ENCODE assay signal across 13 mouse cellular contexts in genomic region chr10:121627216-121627852, GRCm38 (mm10). TPM values are rescaled to one million over a fixed set of nuclear protein-coding genes. Genes with fewer than 3 reads are reported as not detected.
DNase-seq lines count a peak whose midpoint lies in the region; ATAC-seq and TF ChIP-seq lines count a peak whose summit lies in the region.
"Had no signal": no experiment of that assay in that cellular context is flagged by ENCODE, and none has a peak within 500 bp of the region (broad histone marks: within the 10 kb centered on the region; RNA-seq: fewer than 3 reads in every experiment).

No protein-coding gene starts in this region.

- peak overlapping the region; percentile 87; the same call in 1 of the 2 replicates for H3K4me3 ChIP-seq in kidney, embryonic 16.5 days (ENCODE audit: low read length)
- H3K4me3 ChIP-seq in bone marrow macrophage, adult 2 months (ENCODE audit: insufficient read depth, low read length), result no peak overlapping the region
- H3K4me3 ChIP-seq in liver, embryonic 14.5 days (ENCODE audit: insufficient read depth in 1 of 2, low read depth in 2 of 2, low read length in 2 of 2), result no peak overlapping the region; a peak in 1 of 4 replicates

- peaks cover 1% of the 10 kb centered on the region; the same call in 1 of the 2 replicates for H3K36me3 ChIP-seq in kidney, embryonic 16.5 days (ENCODE audit: insufficient read depth, low read length)
- H3K36me3 ChIP-seq in liver, embryonic 14.5 days (replicated peaks; ENCODE audit: control insufficient read depth, insufficient read depth, low read depth), result peaks cover 6% of the 10 kb centered on the region; the same call in 1 of the 2 replicates

- intact Hi-C loops in left cerebral cortex, postnatal 14 days (cut with DNase I), result no loop called here

- ATAC-seq in kidney, embryonic 16.5 days (ENCODE audit: low FRiP score, low TSS enrichment), result no peak
- ATAC-seq in liver, embryonic 14.5 days (ENCODE audit: insufficient read depth), result no peak

- H3K9me3 ChIP-seq in kidney, embryonic 16.5 days (ENCODE audit: low read length), result no peaks in the 10 kb centered on the region
- H3K9me3 ChIP-seq in liver, embryonic 14.5 days (ENCODE audit: control insufficient read depth, low read length), result no peaks in the 10 kb centered on the region

- DNase-seq in cerebellum, adult 9-11 months, result peak; percentile 12
- no peak for DNase-seq in cerebellum, postnatal 4 days (ENCODE audit: low spot score in 2 of 2)
- DNase-seq in kidney, adult 18-20 months, result no peak
- DNase-seq in liver, embryonic 14.5 days (ENCODE audit: low read depth in 3 of 3, low spot score in 3 of 3), result no peak
- no peak for DNase-seq in layer of hippocampus, adult 11-12 months (ENCODE audit: low spot score)
- no peak for DNase-seq in left cerebral cortex, postnatal 14 days (ENCODE audit: low spot score in 2 of 2)
- DNase-seq: gastrocnemius, postnatal 36 days; kidney, adult 9 months; lung, postnatal 10 days had no signal

- 84% methylated on average over 10 of the region's 10 CpGs for WGBS in kidney, embryonic 16.5 days
- 61% methylated on average over 10 of the region's 10 CpGs for WGBS in liver, embryonic 14.5 days (ENCODE audit: insufficient replicate concordance)

- H3K27ac ChIP-seq in kidney, embryonic 16.5 days (ENCODE audit: low read length), result no peak overlapping the region
- H3K27ac ChIP-seq in bone marrow macrophage, adult 2 months (ENCODE audit: insufficient read depth, low read depth, low read length), result 0 out of 2 replicates have a peak overlapping the region, but pooled peaks have one; percentile 77
- H3K27ac ChIP-seq in liver, embryonic 14.5 days, result no peak overlapping the region

- no peak for TF ChIP-seq EP300 in liver, embryonic 14.5 days (IDR thresholded peaks at IDR 0.05; ENCODE audit: low read depth)

- H3K27me3 ChIP-seq in kidney, embryonic 16.5 days (ENCODE audit: insufficient read depth, low read length), result no peaks in the 10 kb centered on the region
- H3K27me3 ChIP-seq in liver, embryonic 14.5 days (ENCODE audit: control insufficient read depth, insufficient read depth, low read length), result no peaks in the 10 kb centered on the region

- no peak overlapping the region for H3K9ac ChIP-seq in kidney, embryonic 16.5 days (replicated peaks; ENCODE audit: low read length)
- no peak overlapping the region for H3K9ac ChIP-seq in liver, embryonic 14.5 days (replicated peaks)

- TF ChIP-seq POLR2A in bone marrow macrophage, adult 2 months (IDR thresholded peaks at IDR 0.05; ENCODE audit: borderline replicate concordance, low read depth, low read length), result no peak

- peaks cover 17% of the 10 kb centered on the region for H3K4me1 ChIP-seq in kidney, embryonic 16.5 days (ENCODE audit: insufficient read depth, low read length)
- H3K4me1 ChIP-seq in bone marrow macrophage, adult 2 months (ENCODE audit: control insufficient read depth, insufficient read depth, low read length), result peaks cover 43% of the 10 kb centered on the region
- peaks cover 16 to 23% of the 10 kb centered on the region in 2 experiments for H3K4me1 ChIP-seq in liver, embryonic 14.5 days (replicated peaks; ENCODE audit: control insufficient read depth in 2 of 2, insufficient read depth in 2 of 2, low read length in 1 of 2)

- no peak for TF ChIP-seq CTCF in bone marrow macrophage, adult 2 months (IDR thresholded peaks at IDR 0.05; ENCODE audit: low read depth, low read length)
- no peak for TF ChIP-seq CTCF in liver, embryonic 14.5 days (IDR thresholded peaks at IDR 0.05; ENCODE audit: low read depth)

- peak overlapping the region; percentile 74; the same call in 1 of the 2 replicates for H3K4me2 ChIP-seq in kidney, embryonic 16.5 days (replicated peaks; ENCODE audit: low read depth, low read length)
- peak overlapping the region; percentile 80 for H3K4me2 ChIP-seq in liver, embryonic 14.5 days (ENCODE audit: low read depth)

RNA-seq across cellular contexts. Expression of gene Xpot, which starts 1.2 kb away (rescaled TPM):
- polyA plus RNA-seq in kidney, embryonic 16.5 days (2015; fragmentation: Nextera tagmentation; extraction: Ambion mirVana), result 48.3 and 55.9 TPM in 2 replicates
- polyA plus RNA-seq in bone marrow macrophage, adult 2 months (2012; ENCODE audit: insufficient read depth, insufficient read length, missing spikeins), result 54.0 and 62.2 TPM in 2 replicates
- 40.3 and 47.4 TPM in 2 replicates for polyA plus RNA-seq in liver, embryonic 14.5 days (2012; rRNA removed)
- 26.2 and 31.4 TPM in 2 replicates for polyA plus RNA-seq in liver, embryonic 14.5 days (2014; fragmentation: Nextera tagmentation; extraction: Ambion mirVana)
- 10 to 100 TPM; 62.1 to 67.3 TPM for total RNA-seq in left cerebral cortex, postnatal 14 days (2021)

RNA-seq across cellular contexts. Expression of gene D930020B18Rik, which starts 14.1 kb away (rescaled TPM):
- polyA plus RNA-seq in kidney, embryonic 16.5 days (2015; fragmentation: Nextera tagmentation; extraction: Ambion mirVana), result 0.27 and 0.30 TPM in 2 replicates
- polyA plus RNA-seq in bone marrow macrophage, adult 2 months (2012; ENCODE audit: insufficient read depth, insufficient read length, missing spikeins), result not detected in 2 replicates
- not detected in 2 replicates for polyA plus RNA-seq in liver, embryonic 14.5 days (2012; rRNA removed)
- polyA plus RNA-seq in liver, embryonic 14.5 days (2014; fragmentation: Nextera tagmentation; extraction: Ambion mirVana), result 0.04 TPM in 1 of 2 replicates, not detected in the other
- under 1 TPM; 0.15 to 0.42 TPM for total RNA-seq in left cerebral cortex, postnatal 14 days (2021)
- total RNA-seq: gastrocnemius, postnatal 36 days; neutrophil, adult 5-6 weeks had no signal
- polyA plus RNA-seq: spleen, adult 2 months had no signal

RNA-seq across cellular contexts. Expression of gene Tbk1, which starts 40.7 kb away (rescaled TPM):
- 34.2 TPM in 2 replicates for polyA plus RNA-seq in kidney, embryonic 16.5 days (2015; fragmentation: Nextera tagmentation; extraction: Ambion mirVana)
- 102 and 107 TPM in 2 replicates for polyA plus RNA-seq in bone marrow macrophage, adult 2 months (2012; ENCODE audit: insufficient read depth, insufficient read length, missing spikeins)
- 6.6 and 13.6 TPM in 2 replicates for polyA plus RNA-seq in liver, embryonic 14.5 days (2012; rRNA removed)
- polyA plus RNA-seq in liver, embryonic 14.5 days (2014; fragmentation: Nextera tagmentation; extraction: Ambion mirVana), result 17.1 and 18.0 TPM in 2 replicates
- 10 to 100 TPM; 42.5 to 44.6 TPM for total RNA-seq in left cerebral cortex, postnatal 14 days (2021)
